Mouse (Mus musculus): Measurements from ENCODE around the gene Traf7. TPM values are rescaled to one million over a fixed set of nuclear protein-coding genes. Genes with fewer than 3 reads are reported as not detected.

Traf7 gene
- total RNA-seq, 2 experiments from 2014 or later: 75.1 to 77.7 TPM

- peak; percentile 61 to 64 for DNase-seq (ENCODE audit: low spot score in 2 of 2)
- intact Hi-C loops (cut with DNase I): loop anchor here (2.0 kb wide), 1 partner anchor 14 kb away; the partner anchor contains the start of gene Rab26
Observed at GRCm38 (mm10) chr17:24548921-24549617, 21.3 kb upstream of the Traf7 start.

- intact Hi-C loops (cut with DNase I): loop anchor here (2.0 kb wide), 1 partner anchor 14 kb away; the partner anchor contains the start of gene Rab26
- no peak for DNase-seq (ENCODE audit: low spot score in 2 of 2)
Observed at GRCm38 (mm10) chr17:24548435-24548834, 20.7 kb upstream of the Traf7 start.

- intact Hi-C loops (cut with DNase I): no loop called here
- no peak for DNase-seq (ENCODE audit: low spot score in 2 of 2)
Observed at GRCm38 (mm10) chr17:24546234-24546633, 18.5 kb upstream of the Traf7 start.

DNA sequence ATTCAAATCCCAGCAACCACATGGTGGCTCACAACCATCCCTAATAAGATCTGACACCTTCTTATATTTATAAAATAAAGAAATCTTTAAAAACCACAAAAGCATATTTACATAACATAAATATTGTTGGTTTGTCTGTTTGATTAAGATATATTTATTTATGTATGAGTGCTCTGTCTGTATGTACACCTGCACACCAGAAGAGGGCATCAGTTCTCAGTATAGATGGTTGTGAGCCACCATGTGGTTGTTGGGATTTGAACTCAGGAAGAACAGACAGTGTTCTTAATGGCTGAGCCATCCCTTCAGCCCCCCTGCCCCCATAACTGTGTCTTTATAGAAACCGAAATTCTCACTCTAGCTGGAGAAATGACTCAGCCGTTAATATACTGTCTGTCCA, 17.5 kb upstream of the Traf7 start:
- no peak for DNase-seq (ENCODE audit: low spot score in 2 of 2)
- intact Hi-C loops (cut with DNase I): no loop called here

DNA sequence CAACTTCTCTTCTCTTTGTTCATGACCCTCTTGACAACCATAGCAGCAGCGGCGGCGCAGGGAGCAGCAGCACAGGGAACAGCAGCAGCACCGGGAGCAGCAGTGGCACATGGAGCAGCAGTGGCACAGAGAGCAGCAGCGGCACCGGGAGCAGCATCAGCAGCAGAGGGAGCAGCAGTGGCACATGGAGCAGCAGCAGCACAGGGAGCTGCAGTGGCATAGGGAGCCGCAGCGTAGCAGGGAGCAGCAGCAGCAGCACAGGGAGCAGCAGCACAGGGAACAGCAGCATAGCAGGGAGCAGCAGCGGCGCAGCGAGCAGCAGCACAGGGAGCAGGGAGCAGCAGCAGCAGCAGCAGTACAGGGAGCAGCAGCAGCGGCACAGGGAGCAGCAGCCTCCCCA, 16.9 kb upstream of the Traf7 start:
- intact Hi-C loops (cut with DNase I): no loop called here
- peak in 1 of 2 experiments; percentile 31 for DNase-seq (ENCODE audit: low spot score in 2 of 2)

- intact Hi-C loops (cut with DNase I): no loop called here
- no peak for DNase-seq (ENCODE audit: low spot score in 2 of 2)
Observed at GRCm38 (mm10) chr17:24540375-24540774, 12.6 kb upstream of the Traf7 start.

GRCm38 (mm10) chr17:24538950-24539349, 11.2 kb upstream of the Traf7 start:
- peak in 1 of 2 experiments; percentile 62 for DNase-seq (ENCODE audit: low spot score in 2 of 2)
- intact Hi-C loops (cut with DNase I): no loop called here

DNA sequence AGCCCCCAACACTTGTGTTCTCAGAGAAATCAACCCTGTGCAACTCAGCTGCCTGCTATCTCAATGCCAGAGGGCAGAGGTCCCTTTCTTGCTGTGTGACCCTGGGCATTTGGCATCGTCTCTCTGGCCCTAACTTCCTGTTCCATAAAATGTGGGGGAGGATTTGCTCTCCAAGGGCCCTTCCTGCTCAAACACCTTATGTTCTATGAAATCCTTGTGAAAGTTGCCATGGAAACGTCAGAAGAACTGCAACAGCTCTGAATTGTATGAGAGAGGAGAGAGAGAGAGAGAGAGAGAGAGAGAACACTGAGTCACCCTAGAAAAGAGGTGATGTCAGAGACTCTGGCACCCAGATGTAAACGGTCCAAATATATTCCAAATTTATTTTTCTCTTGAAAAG, 9.8 kb upstream of the Traf7 start:
- peak in 1 of 2 experiments; percentile 83 for DNase-seq (ENCODE audit: low spot score in 2 of 2)
- intact Hi-C loops (cut with DNase I): no loop called here

GRCm38 (mm10) chr17:24535300-24535699, 7.6 kb upstream of the Traf7 start:
- intact Hi-C loops (cut with DNase I): loop anchor here (2.0 kb wide), 1 partner anchor 14 kb away; the partner anchor contains the start of gene Pkd1
- peak in 1 of 2 experiments; percentile 83 for DNase-seq (ENCODE audit: low spot score in 2 of 2)

- no peak for DNase-seq (ENCODE audit: low spot score in 2 of 2)
- intact Hi-C loops (cut with DNase I): loop anchor here (2.0 kb wide), 1 partner anchor 15 kb away; the partner anchor contains the start of gene Pkd1
Observed at GRCm38 (mm10) chr17:24534160-24534718, 6.5 kb upstream of the Traf7 start, which contains the start of gene Rab26. Rab26 (minus strand) TSS chr17:24534210.

GRCm38 (mm10) chr17:24533099-24533992, 5.6 kb upstream of the Traf7 start:
- peak; percentile 90 to 93 for DNase-seq (ENCODE audit: low spot score in 2 of 2)
- intact Hi-C loops (cut with DNase I): no loop called here

DNA sequence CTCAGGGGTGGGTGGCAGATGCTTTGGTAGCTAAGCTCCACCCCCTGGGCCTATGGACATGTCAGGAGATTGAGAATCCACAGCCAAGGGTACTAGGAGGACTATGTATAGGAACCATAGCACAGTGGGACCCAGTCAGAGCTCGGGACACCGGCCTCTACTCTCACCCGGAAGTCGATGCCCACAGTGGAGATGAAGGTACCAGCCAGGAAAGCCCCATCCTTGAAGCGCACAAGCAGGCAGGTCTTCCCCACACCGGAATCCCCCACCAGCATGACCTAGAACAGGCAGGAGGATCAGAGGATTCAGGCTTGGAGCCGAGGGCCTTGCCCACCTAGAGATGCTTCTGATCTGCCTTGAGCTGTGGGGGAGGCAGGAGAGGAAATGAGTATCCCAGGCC, 4.3 kb upstream of the Traf7 start:
- intact Hi-C loops (cut with DNase I): no loop called here
- DNase-seq (ENCODE audit: low spot score in 2 of 2): no peak

GRCm38 (mm10) chr17:24531064-24531463, 3.3 kb upstream of the Traf7 start:
- intact Hi-C loops (cut with DNase I): no loop called here

DNA sequence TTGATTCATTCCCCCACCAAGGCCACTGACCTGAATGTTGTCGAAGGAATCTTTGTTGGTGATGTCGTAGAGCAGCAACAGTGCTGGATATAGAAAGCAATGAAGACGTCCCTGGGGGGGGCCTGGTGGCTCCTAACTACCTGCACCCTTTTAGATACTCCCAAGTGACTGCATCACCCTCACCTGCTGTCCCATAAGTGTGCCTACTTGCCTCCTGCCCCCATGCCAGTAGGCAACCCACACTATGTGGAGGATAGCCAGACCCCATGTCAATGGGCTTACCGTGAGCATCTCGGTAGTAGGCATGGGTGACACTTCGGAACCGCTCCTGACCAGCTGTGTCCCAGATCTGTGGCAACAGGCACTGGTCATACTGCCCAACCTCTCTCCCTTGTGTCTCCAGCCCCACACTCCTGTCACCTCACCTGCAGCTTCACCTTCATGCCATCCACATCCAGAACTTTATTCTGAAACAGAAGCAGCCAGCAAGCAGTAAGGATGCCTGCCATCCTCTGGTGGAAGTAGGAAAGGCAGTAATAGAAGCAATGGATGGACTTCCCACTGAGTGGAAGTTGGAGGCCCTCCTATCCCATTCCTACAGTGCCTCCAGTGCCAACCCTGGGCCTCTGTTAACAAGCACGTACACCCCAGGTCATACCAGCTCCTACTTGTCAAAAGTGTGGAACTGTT, 2.8 kb upstream of the Traf7 start:
- peak in 1 of 2 experiments; percentile 48 for DNase-seq (ENCODE audit: low spot score in 2 of 2)
- intact Hi-C loops (cut with DNase I): no loop called here

More at GRCm38 (mm10) chr17:24531064-24531463, 3.3 kb upstream of the Traf7 start:
- DNase-seq (ENCODE audit: low spot score in 2 of 2): no peak

DNA sequence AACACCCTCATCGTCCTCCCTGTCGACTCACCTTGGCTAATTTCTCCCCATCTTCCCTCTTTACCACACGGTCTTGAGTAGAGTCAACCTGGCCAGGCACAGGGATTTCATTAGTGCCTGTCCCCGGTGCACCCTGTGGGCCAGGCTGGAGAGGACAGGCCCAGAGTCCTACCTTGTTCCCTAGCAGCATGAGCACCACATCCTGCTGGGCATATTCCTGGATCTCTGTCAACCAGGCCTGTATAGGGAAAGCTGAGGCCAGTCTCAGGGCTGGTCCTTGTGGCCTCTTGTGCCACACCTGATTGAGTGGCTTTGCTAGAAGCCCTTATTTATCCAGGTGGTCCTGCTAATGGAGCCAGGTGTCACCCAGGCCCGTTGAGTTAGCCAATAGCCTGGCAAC, 2.1 kb upstream of the Traf7 start:
- intact Hi-C loops (cut with DNase I): loop anchor here (5.0 kb wide), 1 partner anchor 53 kb away; the partner anchor contains the start of gene Mlst8

GRCm38 (mm10) chr17:24529007-24529451, 1.3 kb upstream of the Traf7 start:
- intact Hi-C loops (cut with DNase I): loop anchor here (5.0 kb wide), 1 partner anchor 52 kb away; the partner anchor contains the start of gene Mlst8

More for the DNA sequence above, 2.1 kb upstream of the Traf7 start:
- peak in 1 of 2 experiments; percentile 2 for DNase-seq (ENCODE audit: low spot score in 2 of 2)

GRCm38 (mm10) chr17:24528560-24528918, 801 bp upstream of the Traf7 start:
- intact Hi-C loops (cut with DNase I): loop anchor here (5.0 kb wide), 1 partner anchor 51 kb away; the partner anchor contains the start of gene Mlst8
- DNase-seq (ENCODE audit: low spot score in 2 of 2): peak in 1 of 2 experiments; percentile 25

More at GRCm38 (mm10) chr17:24529007-24529451, 1.3 kb upstream of the Traf7 start:
- peak in 1 of 2 experiments; percentile 51 for DNase-seq (ENCODE audit: low spot score in 2 of 2)

DNA sequence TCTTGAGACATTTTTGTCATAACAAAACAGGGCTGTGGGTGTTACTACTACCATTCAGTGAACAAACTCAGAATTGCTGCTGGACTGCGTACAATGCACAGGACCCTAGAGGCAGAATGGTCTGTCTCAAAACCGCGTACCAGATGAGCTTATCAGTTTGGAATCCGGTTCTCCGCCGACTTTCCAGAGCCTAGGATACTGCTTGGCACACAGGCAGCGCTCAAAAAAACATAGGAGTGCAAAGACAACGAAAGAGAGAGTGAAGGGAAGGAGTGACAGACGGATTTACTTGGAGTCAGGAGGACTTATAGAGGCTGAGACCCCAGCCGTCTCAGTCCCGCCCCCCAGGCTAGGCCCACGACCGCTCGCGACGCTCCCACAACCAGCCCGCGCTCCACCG, 423 bp downstream of the Traf7 start:
- intact Hi-C loops (cut with DNase I): loop anchor here (5.0 kb wide), 1 partner anchor 50 kb away; the partner anchor contains the start of gene Mlst8

GRCm38 (mm10) chr17:24524734-24525133, 3.0 kb downstream of the Traf7 start:
- intact Hi-C loops (cut with DNase I): loop anchor here (5.0 kb wide), 1 partner anchor 47 kb away; the partner anchor contains the start of gene Mlst8
- no peak for DNase-seq (ENCODE audit: low spot score in 2 of 2)

More for the DNA sequence above, 423 bp downstream of the Traf7 start:
- DNase-seq (ENCODE audit: low spot score in 2 of 2): no peak
